Mouse (Mus musculus) embryo, embryonic 10.5 days (tissue): ENCODE results near the gene Med12l.
A peak's percentile ranks its signal among the peaks of the same experiment; 100 is the strongest.
"Not testable (repeated sequence)": the region's sequence is repeated elsewhere in the genome, so short reads cannot be mapped to it uniquely, and the experiment has no call there.

Experiments
- DNase-seq: peaks from one replicate; pipeline ENCODE4 v3.0.0-alpha.2; 2015; ENCODE audit warnings: low spot score

Gene Med12l

DNA sequence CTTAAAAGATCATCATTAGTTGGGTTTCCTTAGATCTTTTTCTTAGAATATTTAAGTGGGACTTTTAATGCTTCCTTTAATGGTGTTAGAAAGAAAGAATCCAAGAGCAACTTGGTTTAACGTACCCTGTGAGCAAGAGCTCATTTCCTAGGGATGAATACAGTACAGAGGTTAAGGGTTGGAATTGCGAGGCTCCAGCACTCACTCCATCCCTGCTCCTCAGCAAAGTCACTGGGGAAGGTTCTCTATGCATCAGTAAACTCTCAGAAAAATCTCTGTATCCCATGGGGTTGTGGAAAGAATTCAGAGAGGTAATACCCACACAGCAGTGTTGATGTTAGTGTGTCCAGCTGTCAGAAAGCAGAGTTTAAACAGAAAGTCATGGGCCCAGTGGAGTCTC lies 134.5 kb downstream of the Med12l start:
- DNase-seq: no peak

DNA sequence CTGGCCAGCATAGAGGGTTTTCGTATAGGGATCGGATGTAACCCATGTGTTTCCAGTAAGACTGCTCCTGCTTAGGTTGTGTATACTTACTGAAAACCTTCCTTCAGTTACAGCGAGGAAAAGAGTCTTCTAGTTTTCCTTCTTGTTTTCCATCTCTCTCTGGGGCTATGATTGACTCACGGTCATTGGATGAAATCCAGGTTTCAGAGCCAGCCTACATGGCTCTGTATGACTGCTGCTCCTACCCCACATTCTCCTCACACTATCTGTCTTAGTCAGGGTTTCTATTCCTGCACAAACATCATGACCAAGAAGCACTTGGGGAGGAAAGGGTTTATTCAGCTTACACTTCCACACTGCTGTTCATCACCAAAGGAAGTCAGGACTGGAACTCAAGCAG lies 135.3 kb downstream of the Med12l start:
- not testable (repeated sequence) for DNase-seq

DNA sequence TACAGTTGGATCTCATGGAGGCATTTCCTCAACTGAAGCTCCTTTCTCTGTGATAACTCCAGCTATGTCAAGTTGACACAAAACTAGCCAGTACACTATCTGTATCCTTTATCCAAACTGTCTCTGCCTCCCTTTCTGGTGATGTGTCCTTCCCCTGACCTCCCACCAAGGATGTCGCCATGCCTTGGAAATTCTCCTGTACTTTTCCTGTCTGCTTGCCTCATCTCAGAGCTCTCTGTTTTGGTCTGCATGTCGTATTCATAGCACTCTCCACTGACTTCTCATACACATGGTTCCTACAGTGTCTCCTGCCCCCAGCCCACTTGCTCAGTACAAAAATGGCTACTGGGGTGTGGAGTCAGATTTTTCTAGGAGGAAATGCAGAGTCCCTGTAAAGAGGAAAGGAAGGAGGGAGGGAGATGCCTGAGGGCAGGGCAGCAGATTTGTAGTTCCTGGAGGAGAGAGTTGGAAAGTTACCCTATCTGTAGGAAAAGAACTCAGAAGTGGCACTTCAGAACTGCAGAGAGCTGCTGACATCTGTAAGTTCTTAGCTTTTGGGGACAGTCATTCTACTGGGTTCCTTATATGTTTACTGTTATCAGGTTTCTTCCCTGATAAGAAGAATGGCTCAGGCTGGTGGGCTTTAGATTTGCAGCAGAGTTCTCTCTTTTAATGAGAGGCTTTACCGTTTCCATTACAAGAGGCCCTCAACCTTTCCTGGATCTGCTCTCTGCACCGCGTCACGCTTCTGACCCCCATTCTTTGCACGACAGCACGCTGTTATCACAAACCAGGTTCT lies 136.1 kb downstream of the Med12l start:
- no peak for DNase-seq

DNA sequence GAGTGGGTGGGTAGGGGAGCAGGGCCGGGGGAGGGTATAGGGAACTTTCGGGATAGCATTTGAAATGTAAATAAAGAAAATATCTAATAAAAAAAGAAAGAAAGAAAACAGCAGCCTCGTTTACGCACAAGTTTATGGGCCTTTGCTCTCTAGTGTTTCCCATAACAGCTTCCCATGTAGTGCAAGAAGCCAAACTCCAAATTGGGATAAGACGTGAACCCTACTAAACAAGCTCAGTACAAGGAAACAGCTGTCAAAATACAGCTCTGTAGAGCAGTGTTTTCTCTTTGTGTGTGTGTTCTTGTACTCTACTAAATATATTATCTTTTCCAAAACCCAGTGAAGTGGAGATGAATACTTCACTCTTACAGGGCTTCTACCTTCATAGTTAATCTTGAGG lies 139.6 kb downstream of the Med12l start:
- no peak for DNase-seq

DNA sequence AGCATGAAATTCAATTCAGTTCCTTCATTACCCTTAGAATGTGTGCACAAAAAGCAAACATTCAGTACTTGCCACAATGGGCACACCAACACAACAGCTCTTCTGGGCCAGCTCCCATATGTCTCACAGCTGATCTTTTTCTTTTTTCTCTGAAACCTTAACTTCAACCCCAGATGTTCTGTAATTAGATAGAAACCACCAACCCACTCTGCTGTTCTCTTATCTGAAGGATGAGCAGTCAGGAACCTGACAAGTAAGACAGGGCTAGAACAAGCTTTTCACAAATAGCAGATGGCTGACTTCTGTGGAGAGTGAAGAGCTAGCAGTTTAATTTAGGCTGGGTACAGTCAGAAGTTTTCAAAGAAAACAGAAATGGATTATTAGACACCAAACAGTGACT lies 144.0 kb downstream of the Med12l start:
- no peak for DNase-seq

DNA sequence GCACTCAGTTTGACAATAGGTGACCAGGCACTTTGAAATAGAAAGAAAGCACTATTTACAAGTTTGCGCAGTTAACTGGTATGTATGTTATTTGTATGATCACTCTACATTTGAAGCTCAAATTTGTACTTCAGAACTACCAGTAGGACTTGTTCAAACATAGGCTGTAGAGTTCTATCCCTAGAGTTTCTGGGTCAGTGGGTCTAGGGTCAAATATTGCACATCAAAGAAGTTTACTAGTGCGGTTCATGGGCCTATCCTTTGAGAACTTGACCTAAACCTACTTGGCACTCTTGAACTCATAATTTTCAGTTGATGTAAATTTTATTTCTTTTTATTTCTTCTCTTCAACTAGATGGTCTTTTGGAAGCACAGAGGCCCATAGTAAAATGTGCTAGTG lies 145.0 kb downstream of the Med12l start:
- DNase-seq: no peak

DNA sequence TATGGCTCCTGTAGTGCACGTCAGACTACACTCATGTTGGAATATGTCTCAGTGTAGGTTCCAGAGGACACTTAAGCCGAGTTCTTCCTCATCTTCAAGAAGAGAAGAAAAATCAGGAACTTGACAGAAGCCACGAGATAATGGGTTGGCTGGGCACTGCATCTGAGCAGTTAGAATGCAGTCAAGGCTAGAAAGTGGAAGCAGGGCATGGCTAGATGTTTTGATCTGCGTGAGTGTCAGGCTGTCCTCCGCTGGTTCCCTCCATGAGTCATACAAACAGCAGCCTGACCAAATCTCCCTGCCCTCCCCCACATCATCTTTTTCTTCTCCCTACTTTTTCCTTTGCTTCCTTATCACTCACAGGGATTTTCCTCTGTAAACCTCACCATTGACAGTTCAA lies 147.8 kb downstream of the Med12l start, which contains the start of gene P2ry14:
Gene P2ry14 (minus strand): TSS at position 195 of the 400 bp plus-strand sequence.
- DNase-seq: no peak

DNA sequence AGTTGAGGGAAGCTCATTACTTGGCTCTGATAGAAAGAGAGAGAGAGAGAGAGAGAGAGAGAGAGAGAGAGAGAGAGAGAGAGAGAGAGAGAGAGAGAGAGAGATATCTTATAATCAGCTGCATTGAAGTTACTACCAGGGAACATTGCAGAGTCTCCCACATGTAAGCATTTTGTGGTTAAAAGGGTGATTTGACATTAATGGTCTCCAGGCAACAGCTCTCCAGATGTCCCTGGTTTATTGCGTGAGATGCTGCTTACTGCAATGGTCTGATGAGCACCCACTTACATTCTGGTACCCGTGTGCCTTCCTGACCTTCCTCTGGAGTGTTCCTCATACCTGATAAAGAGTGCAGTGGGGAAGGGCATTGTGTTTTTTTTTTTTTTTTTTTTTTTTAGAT lies 149.3 kb downstream of the Med12l start:
- DNase-seq: no peak

DNA sequence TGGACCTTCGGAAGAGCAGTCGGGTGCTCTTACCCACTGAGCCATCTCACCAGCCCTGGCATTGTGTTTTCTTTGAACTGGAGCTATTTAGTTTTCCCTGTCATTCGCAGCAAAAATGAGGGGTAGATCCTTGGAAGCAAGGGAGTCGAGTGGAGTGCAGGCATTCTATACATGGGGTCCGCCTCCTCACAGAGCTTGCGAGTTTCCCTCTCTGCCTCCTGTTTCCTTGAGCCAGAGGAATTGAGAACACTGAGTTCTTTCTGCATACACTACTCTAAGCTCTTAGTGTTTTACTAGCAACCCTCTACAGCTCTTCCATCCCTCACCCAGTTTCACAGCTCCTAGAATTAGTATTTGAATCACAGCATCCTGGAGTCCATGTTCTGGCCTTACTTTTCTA lies 149.8 kb downstream of the Med12l start:
- DNase-seq: no peak

DNA sequence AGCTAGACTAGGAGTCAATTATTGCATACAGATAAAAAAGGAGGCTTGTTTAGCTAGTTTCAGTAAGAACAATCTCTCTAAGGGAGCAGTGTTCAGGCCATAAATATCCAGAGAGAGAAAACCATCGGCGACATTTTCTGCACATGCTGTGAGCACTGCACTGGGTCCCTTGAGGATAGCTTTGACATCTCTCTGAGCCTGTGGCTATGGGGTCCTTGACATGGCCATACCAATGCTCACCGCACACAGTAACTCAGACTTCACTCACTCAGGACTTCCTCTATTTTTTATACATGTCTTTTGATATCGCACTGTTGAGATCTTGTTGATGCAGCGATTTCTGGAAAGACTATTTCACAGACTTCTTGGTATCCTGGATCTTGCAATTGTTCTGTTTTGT lies 151.4 kb downstream of the Med12l start:
- no peak for DNase-seq

DNA sequence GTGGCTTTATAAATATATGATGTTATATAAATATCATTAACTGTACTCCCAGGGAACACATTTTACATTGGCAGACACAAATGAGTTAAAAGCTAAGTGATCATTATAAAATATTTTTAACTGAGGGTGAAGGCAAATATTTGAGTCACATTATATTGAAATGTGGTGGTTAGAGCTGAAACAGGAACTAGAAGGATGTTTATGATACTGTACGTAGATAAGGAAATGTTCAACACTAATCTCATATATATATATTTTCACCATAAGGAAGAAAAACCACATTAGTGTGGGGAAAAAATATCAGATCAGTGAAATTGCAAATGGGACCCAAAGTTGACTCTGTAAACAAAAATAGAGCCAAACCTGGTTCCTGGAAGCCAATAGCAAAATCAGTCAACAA lies 154.8 kb downstream of the Med12l start:
- no peak for DNase-seq

DNA sequence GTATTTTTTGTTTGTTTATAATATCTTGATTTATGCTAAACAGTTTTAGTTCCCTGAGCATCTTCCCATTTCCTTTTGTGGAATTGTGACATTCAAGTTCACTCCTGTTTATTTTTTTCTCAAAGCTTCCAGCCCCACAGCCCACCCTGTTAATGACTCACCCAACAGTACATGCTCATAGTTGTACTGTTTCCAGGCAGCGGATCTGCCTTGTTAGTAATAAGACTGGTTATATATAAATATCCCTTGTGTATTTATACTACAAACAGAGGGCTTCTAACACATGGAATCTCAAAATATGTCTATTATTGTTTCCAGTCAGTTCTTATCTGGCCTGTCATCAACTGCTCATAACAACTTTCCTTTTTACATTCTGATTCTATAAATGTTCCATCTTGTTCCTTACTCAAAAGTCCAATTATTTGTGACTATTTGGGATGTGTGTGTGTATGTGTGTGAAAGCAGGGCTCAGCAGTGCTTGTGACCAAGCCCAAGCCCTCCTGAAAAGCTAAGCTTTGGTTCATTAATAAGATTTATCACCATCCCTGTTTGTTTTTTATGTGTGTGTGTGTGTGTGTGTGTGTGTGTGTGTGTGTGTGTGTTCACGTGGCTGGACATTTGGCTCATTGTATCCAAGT lies 161.9 kb downstream of the Med12l start:
- no peak for DNase-seq

DNA sequence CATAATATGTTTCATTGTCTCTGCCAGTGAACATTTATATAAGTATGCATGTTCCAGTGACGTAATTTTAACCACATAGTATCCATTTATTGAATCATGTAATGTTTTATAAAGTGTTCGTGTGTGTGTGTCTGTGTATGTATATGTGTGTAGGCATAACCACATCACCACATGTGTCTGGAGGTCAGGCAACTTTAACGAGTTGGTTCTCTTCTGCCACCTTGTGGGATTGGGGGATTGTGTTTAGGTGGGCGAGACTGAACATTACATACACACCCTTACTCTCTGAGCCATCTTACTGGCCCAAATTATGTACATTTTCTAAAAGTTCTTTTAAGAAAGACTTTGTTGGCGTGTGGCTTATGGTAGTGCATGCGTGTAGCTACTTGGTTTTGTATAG lies 162.9 kb downstream of the Med12l start:
- no peak for DNase-seq

DNA sequence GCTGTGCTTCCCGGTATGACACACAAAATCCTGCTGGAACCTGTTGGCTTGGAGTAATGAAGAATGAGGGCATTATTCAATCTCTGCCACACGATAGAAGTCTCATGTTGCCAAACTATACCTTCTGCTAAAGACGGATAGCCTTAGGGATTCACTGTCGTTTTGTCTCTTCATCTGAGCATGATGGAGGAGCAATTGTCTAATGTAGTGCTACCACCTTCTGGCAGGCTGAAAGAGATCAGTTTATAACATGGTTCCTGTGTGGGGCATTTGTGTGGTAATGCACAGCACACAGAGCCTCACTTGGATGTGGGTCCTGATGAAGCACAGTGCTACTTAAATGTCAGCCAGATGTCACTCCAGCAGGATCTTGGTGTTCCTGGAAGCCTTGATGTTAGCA lies 163.6 kb downstream of the Med12l start:
- DNase-seq: peak; percentile 22

DNA sequence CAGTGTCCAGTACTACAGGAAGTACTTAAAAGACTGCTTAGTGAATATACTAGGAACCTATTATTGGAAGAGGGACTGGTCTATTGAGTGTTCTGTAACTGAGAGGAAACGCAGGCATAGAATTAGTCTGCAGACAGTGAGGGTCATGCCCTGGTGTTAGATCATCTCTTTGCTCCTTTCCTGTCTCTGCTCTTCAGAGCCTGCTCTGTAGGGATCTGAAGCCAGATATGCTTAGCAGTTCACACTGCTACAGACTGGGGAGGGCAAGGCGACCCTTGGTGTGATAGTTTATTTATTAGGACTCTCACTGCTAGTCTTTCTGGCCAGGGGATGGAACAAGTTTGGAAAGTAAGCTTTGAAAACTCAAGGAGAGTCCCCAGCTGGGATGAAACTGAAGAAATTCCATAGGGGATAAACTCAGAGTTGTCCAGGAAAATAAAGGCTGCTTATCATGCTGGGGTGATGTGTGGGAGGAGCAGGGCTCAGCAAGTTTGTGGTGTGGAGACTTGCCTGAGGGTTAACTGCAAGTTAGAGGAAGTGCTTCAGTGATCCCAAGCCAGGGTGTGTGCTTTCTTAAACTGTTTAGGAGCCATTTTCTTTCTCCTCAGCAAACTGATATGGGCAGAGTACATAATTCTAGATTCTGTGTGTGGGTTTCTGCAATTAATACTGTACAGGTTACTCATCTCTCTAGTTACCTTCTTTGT lies 164.4 kb downstream of the Med12l start:
- peak; percentile 7 for DNase-seq

DNA sequence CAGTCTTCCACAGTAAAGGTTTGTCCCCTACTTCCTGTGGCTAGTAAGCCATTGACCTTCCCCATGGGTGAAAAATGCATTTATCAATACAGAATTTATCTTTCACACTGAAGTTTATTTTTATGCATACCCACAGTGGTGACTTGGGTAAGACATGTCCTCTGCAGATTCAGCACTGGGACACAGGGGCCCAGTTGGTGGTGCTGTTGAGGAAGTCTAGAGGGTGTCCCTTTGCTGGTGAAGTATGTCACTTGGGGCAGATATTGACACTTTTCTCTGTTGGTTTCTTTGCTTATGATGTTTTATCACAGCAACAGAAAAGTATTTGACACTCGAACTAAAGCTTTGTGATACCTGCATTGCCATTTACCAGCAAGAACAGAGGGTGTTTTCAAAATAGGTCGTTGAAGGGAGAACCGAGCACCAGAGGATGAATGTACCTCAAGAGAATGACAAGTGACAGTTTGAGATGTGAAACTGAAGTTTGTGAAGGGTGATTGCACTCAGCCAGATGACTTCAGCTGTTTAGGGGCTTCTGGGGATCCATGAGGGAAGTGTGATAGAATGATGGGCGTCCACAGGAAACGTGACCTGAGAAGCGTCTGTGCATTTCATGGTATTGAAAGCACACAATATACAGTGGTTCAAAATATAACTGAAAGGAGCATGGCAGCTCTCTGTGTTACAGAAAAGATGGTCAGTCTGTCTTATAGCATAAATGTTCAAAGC lies 169.0 kb downstream of the Med12l start:
- DNase-seq: no peak

DNA sequence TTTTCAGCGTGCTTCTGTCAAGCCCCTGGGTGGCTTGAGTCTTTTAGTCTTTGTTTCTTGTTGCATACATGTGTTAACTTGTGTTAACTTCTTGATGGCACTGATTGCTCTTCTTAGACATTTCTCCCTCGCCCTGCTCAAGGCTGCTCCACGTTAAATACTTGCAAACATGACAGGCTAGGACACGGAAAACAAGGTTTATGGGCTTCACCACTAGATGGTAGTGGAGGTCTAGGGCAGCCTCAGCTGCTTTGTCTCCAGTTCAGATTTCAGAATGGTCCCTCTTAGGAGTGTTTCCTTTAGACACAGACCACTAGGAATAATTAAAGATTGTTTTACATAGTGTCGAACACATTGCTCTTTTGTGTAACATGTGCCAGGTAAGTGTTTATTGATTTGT lies 169.6 kb downstream of the Med12l start:
- peak; percentile 78 for DNase-seq

DNA sequence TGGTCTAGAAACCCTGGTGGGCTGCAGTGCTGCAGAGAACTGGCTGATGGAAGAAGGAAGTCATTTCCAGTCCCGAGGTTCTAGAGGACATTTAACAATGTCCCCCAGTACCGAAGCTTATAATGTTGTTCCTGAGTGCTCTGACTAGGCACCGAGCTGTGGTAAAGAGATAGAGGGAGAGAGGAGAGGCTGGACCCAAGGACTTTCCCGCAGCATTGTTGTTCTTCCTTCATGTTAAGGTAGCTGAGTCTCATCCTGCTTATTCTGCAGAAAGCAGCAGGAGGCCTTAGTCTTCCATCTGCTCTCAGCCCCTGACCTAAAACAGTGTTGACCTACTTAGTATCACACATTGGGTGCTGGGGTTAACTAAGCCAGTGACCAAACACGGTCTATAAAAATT lies 171.2 kb downstream of the Med12l start:
- DNase-seq: no peak

DNA sequence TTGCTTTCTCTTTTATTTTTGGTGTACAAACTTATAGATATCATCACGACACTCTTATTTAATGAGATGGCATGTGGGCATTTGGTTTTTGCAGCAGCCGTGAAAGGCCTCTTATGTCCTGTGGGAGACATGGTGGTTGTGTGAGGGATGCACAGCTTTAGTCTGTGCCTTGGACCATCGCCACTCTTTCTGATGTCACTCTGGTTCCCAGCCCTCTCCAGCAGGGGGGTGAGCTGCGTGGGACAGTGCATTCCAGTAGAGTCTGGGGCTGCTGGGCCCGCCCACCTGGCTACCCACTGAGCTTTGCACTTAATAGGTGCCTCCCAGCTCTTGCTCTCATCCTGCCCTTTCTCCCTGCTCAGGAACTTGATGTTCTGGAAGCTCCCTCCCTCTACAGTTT lies 175.5 kb downstream of the Med12l start:
- no peak for DNase-seq

DNA sequence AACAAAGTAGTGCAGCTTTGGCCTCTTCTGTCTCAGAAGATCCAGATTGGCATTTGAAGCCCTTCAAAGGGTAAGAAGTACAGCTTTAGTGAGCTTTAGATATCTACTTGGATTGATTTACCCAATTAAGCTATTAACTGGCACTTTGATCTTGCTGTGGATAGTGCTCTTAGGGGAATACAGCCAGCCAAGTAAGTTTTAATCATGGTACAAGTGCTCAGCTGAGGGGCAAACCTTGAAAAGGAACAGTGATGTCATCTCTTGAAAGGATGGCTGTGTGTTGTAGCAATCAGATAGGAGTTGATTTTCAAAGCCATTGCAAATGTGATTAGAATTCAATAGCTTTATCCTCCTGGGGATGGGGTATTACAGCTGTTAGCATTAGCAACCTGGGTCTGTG lies 176.5 kb downstream of the Med12l start:
- no peak for DNase-seq

DNA sequence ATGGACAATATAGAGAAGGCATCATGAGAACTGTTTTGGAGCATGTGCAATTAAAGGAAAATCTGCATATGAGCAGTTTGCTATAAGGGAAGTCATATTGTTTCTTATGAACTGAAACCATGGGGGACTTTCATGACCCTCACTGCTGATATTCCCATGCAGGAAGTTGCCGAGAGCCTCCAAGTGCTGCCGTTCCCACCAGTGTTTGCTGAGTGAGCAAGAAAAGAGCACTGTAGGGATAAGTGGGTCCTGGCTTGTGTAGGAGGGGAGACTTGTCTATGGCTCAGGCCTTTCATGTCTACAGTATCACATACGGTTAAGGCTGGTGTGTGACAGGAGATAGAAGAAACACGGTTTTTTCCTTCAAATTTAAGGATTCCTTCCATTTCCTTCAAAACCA lies 180.0 kb downstream of the Med12l start:
- DNase-seq: no peak

DNA sequence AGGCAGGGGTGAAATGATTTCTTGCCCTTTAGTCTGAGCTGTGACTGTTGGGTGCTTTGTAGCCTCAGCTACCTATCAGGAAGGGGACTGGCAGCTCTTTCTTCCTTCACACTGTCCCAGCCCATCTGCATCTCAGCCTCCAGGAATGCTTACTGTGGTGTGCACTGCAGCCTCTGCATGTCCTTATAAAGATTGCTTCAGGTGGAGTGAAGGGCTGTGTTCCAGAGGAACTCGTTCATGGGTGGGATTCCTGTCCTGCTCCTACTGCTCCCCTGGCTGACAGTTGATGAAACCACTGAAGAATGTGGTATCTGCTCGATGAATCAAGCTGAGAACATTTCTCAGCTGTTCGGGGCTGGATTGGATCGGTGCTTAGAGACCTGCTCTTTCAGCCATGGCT lies 181.7 kb downstream of the Med12l start:
- DNase-seq: no peak

DNA sequence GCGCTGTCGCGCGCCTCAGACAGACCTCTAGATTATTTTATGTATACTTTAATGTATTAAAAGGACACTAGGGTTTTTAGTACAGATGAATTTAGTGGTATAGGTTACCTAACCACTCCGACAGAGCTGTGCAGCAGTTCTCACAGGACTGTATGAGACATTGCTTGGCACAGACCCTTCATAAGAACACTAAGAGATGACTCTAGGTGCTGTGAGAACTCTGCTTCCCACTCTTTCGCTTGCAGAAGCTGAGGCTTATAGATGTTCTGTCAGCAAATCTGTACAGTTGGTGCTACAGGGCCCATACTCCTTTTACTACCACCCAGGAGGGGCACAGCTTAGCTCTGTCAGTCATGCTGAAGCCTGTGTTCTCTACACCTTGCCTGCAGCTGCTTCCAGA lies 186.0 kb downstream of the Med12l start:
- no peak for DNase-seq
